Mouse (Mus musculus): Measurements from ENCODE around the gene Inafm2. TPM values are rescaled to one million over a fixed set of nuclear protein-coding genes. Genes with fewer than 3 reads are reported as not detected.

Gene Inafm2
- polyA plus RNA-seq, 1 experiment from 2014 or later = 15.6 TPM

DNA sequence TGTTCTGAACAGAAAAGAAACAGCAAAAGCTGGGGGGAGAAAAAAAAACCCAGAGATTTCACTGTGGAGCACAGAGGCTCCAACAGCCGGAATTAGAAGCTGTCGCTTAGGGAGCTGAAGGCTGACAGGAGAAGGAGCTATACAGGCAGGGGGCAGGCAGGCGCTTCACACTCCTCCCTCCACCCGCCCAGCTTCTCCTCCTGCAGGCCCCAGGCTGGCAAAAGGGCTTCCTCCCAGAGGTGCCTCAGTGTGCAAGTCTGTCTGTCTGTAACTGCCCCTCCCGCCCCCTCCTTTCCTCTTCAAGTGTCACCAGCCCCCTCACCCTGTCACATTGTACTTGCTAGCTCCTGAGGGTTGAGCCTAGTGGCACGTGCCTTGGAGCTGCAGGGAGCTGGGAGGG is 39.1 kb upstream of the Inafm2 start:
- no peak for ATAC-seq (replicated peaks; ENCODE audit: low FRiP score)
- 11% methylated on average over 6 of the region's 6 CpGs for WGBS
- Histone ChIP-seq H3K4me1 (peaks cover 57% of the 10 kb centered on the region), H3K36me3 (no peaks in the 10 kb centered on the region), H3K9me3 (replicated peaks) (no peaks in the 10 kb centered on the region), H3K27me3 (peaks cover 100% of the 10 kb centered on the region), H3K4me3 (replicated peaks) (no peak overlapping the region), H3K27ac (no peak overlapping the region), H3K9ac (no peak overlapping the region), H3K4me2 (no peak overlapping the region)

DNA sequence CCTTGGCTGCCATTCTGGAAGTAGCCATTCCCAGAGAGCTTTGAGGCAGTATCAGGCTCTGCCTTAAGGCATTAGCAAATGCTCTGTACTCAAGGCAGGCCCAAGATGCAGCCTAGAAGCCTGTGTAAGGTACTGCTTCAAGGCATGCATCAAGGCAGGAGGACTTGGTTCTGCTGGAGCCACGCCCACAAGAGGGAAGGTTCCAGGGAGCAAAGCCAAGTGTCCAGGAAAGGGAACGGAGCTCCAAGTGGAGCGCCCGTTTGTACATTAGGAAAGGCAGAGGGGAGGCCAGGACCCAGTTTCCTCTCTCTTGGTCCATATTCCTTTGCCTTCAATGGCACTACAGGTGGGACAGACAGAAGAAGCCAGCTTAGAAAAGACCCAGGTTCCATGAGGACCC is 37.1 kb upstream of the Inafm2 start:
- Histone ChIP-seq H3K36me3 (no peaks in the 10 kb centered on the region), H3K27ac (no peak overlapping the region), H3K4me3 (replicated peaks) (no peak overlapping the region), H3K4me2 (no peak overlapping the region), H3K27me3 (peaks cover 100% of the 10 kb centered on the region), H3K9me3 (replicated peaks) (no peaks in the 10 kb centered on the region), H3K4me1 (peaks cover 46% of the 10 kb centered on the region), H3K9ac (no peak overlapping the region)
- ATAC-seq (replicated peaks; ENCODE audit: low FRiP score) = no peak
- 75% methylated on average over 4 of the region's 4 CpGs for WGBS

DNA sequence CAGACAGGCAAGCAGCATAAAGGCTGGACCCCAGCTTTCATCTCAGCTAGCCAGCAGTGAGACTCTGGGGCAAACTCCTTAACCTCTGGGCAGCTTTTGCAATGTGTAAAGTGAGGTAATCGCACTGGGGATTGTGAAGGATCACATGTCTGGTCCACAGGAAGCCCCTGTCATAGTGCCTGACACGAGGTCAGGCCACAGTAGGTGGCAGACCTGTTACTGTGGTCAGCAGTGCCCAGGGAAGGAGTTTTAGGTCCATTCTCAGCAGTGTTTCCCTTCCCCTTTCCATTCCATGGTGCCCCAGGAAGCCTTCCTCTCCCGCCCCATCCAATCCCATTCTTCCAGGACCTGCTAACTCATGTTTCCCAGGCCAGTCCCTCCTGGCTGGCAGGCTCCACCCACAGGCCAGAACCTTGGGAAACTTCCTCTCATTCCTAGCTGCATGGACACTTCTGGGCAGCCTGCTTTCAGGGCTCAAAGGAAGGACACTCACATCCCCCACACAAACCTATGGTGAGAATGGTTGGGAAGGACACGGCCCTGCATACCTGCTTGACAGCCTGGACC is 35.8 kb upstream of the Inafm2 start:
- H3K4me1 ChIP-seq = peaks cover 35% of the 10 kb centered on the region
- no peak overlapping the region for H3K9ac ChIP-seq
- H3K9me3 ChIP-seq (replicated peaks) = no peaks in the 10 kb centered on the region
- no peaks in the 10 kb centered on the region for H3K36me3 ChIP-seq
- no peak overlapping the region for H3K4me3 ChIP-seq (replicated peaks)
- H3K27me3 ChIP-seq = peaks cover 97% of the 10 kb centered on the region
- no peak overlapping the region for H3K27ac ChIP-seq
- ATAC-seq (replicated peaks; ENCODE audit: low FRiP score) = no peak
- H3K4me2 ChIP-seq = peak overlapping the region; percentile 8; the same call in 1 of the 2 replicates
- 40% methylated on average over 4 of the region's 4 CpGs for WGBS

DNA sequence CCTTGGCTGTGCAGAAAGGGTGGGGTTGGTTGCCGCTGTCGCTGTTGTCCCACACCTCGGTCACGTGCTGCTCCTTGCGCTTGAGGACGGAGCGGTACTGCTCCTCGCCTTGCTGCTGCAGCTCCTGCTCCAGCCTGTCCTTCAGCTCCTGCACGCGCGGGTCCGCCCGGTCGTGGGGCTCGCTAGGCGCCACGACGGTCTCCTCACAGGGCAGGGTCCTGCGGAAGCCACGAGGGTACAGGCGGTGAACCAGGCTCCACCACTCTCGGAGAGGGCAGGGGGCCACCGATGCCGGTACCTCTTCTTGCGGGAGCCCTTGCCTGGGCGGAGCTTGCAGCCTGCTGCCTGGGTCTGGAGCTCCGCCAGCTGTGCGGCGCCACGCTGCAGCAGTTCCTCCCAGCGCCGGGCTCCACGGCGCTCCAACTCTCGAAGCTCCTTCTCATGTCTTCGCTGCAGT is 34.5 kb upstream of the Inafm2 start:
- peaks cover 96% of the 10 kb centered on the region for H3K27me3 ChIP-seq
- peak; percentile 71; the same call in 1 of the 2 replicates for ATAC-seq (replicated peaks; ENCODE audit: low FRiP score)
- peak overlapping the region; percentile 46 for H3K4me3 ChIP-seq (replicated peaks)
- peak overlapping the region; percentile 89 for H3K4me2 ChIP-seq
- peaks cover 32% of the 10 kb centered on the region for H3K4me1 ChIP-seq
- H3K36me3 ChIP-seq = no peaks in the 10 kb centered on the region
- no peak overlapping the region for H3K27ac ChIP-seq
- under 1% methylated on average over 36 of the region's 36 CpGs for WGBS
- no peaks in the 10 kb centered on the region for H3K9me3 ChIP-seq (replicated peaks)
- H3K9ac ChIP-seq = peak overlapping the region; percentile 42

DNA sequence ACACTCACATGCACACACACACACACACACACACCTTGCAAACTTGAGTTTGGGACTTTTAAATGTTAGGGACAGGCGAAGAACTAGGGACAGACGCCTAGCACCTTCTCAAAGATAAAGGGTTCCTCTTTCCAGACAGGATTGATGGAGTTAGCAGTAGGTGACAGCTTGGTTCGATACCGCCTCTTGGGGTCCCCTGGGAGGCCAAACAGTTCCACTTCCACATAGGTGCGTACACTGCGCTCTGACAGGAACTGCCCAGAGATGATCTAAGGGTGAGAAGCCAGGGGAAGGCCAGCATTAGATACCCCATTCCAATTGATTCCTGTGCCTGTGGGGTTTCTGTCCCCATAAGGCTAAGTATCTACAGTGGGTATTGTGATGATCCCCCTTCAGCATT is 31.9 kb upstream of the Inafm2 start:
- Histone ChIP-seq H3K27ac (no peak overlapping the region), H3K9me3 (replicated peaks) (no peaks in the 10 kb centered on the region), H3K36me3 (no peaks in the 10 kb centered on the region), H3K9ac (no peak overlapping the region), H3K4me2 (no peak overlapping the region), H3K4me3 (replicated peaks) (no peak overlapping the region), H3K4me1 (peaks cover 26% of the 10 kb centered on the region), H3K27me3 (peaks cover 71% of the 10 kb centered on the region)
- WGBS = 88% methylated on average over 6 of the region's 6 CpGs
- no peak for ATAC-seq (replicated peaks; ENCODE audit: low FRiP score)

DNA sequence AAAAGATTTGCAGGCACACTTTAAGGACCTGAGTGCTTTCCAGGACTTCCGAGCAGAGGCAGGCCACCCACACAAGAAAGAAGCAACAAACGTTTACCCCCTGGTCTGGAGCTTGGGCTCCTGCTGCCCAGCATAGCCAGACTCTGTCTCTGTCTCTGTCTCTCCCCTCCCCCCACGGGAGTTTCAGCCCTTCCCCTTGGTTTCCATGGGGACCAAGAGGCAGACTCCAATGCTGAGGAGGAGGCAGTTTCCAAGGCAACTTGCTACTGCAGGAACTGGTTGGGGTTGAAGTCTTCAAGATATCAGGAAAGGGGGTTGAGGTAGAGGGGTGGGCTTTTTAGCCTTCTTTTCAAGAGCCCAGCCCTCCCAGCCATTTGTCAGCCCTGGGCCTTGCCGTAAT is 31.3 kb upstream of the Inafm2 start:
- H3K4me3 ChIP-seq (replicated peaks) = no peak overlapping the region
- no peaks in the 10 kb centered on the region for H3K9me3 ChIP-seq (replicated peaks)
- WGBS = 41% methylated on average over 4 of the region's 4 CpGs
- no peak overlapping the region for H3K4me2 ChIP-seq
- ATAC-seq (replicated peaks; ENCODE audit: low FRiP score) = no peak
- H3K4me1 ChIP-seq = peaks cover 24% of the 10 kb centered on the region
- no peak overlapping the region for H3K27ac ChIP-seq
- H3K36me3 ChIP-seq = no peaks in the 10 kb centered on the region
- peaks cover 71% of the 10 kb centered on the region for H3K27me3 ChIP-seq
- no peak overlapping the region for H3K9ac ChIP-seq

DNA sequence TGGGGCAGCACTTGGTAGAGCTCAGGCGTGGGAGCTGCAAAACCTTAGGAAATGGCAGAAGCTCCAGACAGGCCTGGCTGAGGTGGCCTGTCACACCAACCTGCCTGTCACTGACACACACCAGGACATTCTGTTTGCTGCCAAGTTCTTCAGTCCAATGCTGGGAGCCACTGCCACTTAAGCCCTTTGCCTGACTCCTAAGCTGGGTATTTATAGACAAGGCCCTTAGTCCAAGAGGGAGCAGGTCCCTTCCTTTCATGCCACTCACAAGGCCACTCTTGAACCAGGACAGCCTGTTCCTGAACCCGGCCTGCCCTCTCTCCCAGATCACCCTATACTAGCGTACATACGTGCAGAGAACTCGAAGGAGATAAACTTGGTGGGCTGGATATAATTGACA is 28.9 kb upstream of the Inafm2 start:
- Histone ChIP-seq H3K27ac (no peak overlapping the region), H3K4me2 (no peak overlapping the region), H3K4me1 (0 out of 2 replicates have a peak, but pooled peaks cover under 1% of the 10 kb centered on the region), H3K36me3 (no peaks in the 10 kb centered on the region), H3K9me3 (replicated peaks) (no peaks in the 10 kb centered on the region), H3K4me3 (replicated peaks) (no peak overlapping the region), H3K27me3 (peaks cover 50% of the 10 kb centered on the region), H3K9ac (no peak overlapping the region)
- 88% methylated on average over 5 of the region's 5 CpGs for WGBS
- ATAC-seq (replicated peaks; ENCODE audit: low FRiP score) = no peak

DNA sequence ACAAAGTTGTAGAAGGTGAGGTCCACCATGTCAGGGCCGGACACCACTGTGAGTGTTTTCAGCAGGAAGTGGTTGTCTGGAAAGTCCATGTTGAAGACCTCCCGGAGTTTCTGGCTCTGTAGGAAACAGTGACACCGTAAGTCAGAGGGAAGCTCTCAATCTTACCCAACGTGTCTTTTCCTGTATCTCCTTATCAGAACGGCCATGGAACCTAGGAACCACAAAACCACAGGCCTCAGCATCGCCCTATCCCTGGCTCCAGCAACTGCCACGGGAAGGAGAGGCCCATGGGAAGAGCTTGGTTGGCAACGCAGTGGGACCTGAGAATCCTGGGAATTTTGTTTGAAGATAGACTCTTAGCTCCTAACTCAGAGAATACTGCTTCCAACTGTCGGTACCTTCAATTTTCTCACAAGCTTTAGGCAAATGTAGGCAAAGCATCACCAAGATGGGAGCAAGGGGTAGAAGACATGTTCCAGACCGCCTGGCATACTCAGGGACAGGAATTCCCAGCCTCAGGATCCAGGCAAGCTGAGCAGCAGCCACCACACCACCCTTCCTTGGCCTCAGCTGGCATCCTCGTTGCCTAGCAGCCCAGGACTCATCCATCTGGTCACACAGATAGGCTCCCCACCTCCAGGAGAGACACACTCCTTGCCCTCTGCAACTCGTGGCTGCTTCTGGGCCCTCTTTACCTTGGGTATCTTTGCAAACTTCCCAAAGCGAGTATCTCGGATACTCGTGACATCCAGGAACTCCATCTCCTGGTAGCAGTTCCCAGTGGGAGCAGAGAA is 21.7 kb upstream of the Inafm2 start:
- no peak overlapping the region for H3K4me2 ChIP-seq
- no peaks in the 10 kb centered on the region for H3K9me3 ChIP-seq (replicated peaks)
- no peak for ATAC-seq (replicated peaks; ENCODE audit: low FRiP score)
- no peak overlapping the region for H3K4me3 ChIP-seq (replicated peaks)
- WGBS = 79% methylated on average over 15 of the region's 15 CpGs
- peaks cover 40% of the 10 kb centered on the region for H3K27me3 ChIP-seq
- peaks cover 14% of the 10 kb centered on the region for H3K4me1 ChIP-seq
- no peak overlapping the region for H3K9ac ChIP-seq
- H3K36me3 ChIP-seq = no peaks in the 10 kb centered on the region
- no peak overlapping the region for H3K27ac ChIP-seq

DNA sequence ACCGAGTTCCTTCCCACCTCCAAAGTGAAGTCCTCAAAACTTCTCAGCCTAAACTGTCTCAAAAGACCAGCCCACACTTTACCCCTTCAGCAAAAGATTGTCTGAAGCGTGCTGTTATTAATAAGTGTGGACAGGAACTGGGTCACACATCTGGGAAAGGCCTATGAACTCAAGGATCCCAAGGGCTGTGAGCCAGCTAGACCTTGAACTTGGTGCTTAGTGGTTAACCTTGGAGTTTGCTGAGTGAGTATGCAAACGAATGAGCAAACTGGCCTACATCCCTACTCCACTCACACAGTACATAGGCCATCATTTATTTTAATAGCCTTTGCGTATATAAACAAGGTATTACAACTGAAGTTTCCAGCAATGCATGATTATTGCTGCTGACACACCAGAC is 20.0 kb upstream of the Inafm2 start:
- no peaks in the 10 kb centered on the region for H3K9me3 ChIP-seq (replicated peaks)
- no peak overlapping the region for H3K9ac ChIP-seq
- H3K4me3 ChIP-seq (replicated peaks) = no peak overlapping the region
- H3K36me3 ChIP-seq = no peaks in the 10 kb centered on the region
- peaks cover 31% of the 10 kb centered on the region for H3K4me1 ChIP-seq
- 76% methylated on average over 4 of the region's 4 CpGs for WGBS
- ATAC-seq (replicated peaks; ENCODE audit: low FRiP score) = no peak
- no peak overlapping the region for H3K4me2 ChIP-seq
- no peak overlapping the region for H3K27ac ChIP-seq
- peaks cover 45% of the 10 kb centered on the region for H3K27me3 ChIP-seq

DNA sequence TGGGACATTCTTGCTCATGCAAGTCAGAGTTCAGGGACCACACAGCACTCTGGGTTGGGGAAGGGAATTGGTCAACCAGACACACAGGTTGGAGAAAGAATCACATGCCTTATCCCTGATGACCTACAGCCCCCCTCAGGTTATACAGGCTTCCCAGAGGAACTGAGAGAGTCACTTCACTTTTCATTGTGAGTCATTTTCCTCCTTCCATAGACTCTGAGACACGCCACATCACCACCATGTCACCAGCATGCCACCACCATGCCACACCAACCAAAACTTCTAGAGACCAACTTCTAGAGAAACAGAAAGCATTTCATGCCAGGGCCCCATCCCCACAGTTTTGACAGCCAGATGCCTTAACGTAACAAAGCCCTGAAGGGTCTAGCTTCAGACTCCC is 18.7 kb upstream of the Inafm2 start:
- Histone ChIP-seq H3K9me3 (replicated peaks) (no peaks in the 10 kb centered on the region), H3K4me3 (replicated peaks) (no peak overlapping the region), H3K9ac (no peak overlapping the region), H3K27me3 (peaks cover 52% of the 10 kb centered on the region), H3K27ac (no peak overlapping the region), H3K4me1 (peaks cover 33% of the 10 kb centered on the region), H3K36me3 (no peaks in the 10 kb centered on the region), H3K4me2 (no peak overlapping the region; the same call in 1 of the 2 replicates)
- 87% methylated on average over 2 of the region's 2 CpGs for WGBS
- ATAC-seq (replicated peaks; ENCODE audit: low FRiP score) = no peak

DNA sequence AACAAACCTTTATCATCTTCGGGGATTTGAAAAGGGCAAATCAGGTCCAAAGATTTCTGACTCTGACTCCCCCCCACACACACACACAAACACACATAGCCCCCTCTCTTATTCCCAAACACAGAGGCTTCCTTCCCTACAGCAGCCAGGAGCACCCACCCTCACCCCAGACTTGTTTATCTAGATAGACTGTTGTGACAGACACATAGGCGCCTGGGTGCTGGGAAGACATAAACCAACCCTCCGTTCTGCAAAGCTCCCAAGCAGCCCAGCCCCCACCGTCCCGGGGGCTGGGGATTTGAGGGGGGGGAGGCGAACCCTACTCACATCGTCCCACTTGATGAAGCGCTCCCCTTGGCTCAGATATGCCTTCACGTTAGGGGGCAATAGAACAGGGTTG is 17.6 kb upstream of the Inafm2 start:
- 18% methylated on average over 9 of the region's 9 CpGs for WGBS
- no peaks in the 10 kb centered on the region for H3K36me3 ChIP-seq
- peak; percentile 59 for ATAC-seq (replicated peaks; ENCODE audit: low FRiP score)
- peaks cover 59% of the 10 kb centered on the region for H3K27me3 ChIP-seq
- H3K27ac ChIP-seq = peak overlapping the region; percentile 78
- H3K9me3 ChIP-seq (replicated peaks) = no peaks in the 10 kb centered on the region
- H3K4me2 ChIP-seq = peak overlapping the region; percentile 41
- no peak overlapping the region for H3K9ac ChIP-seq
- H3K4me1 ChIP-seq = peaks cover 33% of the 10 kb centered on the region
- 0 out of 2 replicates have a peak overlapping the region, but pooled peaks have one; percentile 5 for H3K4me3 ChIP-seq (replicated peaks)

DNA sequence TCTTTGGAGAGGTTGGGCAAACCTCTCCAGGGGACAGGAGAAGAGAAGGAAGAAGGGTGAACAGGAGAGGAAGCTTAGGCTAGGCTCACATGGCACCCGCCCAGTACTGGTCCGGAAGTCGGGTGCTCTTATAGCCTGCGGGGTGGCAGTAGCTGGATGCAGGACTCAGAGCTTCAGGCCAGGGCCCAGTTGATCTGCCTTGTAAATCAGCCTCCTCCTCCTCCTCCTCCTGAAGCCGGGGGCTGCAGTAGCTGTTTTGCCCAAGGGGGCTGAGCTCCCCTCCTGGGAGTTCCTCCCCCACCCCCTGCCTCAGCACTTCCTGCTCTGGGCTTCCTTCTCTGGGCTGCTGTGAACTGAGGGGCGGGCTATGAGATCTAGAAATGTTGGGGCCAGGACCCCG is 17.2 kb upstream of the Inafm2 start, which contains the start of gene Plcb2:
Plcb2 (minus strand) TSS at position 102 of the 400 bp plus-strand sequence.
- peak within 1 kb of the TSS; percentile 41 for H3K4me2 ChIP-seq
- peaks cover 33% of the 10 kb centered on the region for H3K4me1 ChIP-seq
- no peak within 1 kb of the TSS for H3K9ac ChIP-seq
- H3K9me3 ChIP-seq (replicated peaks) = no peaks in the 10 kb centered on the region
- H3K36me3 ChIP-seq = no peaks in the 10 kb centered on the region
- 0 out of 2 replicates have a peak within 1 kb of the TSS, but pooled peaks have one; percentile 5 for H3K4me3 ChIP-seq (replicated peaks)
- H3K27ac ChIP-seq = peak within 1 kb of the TSS; percentile 78
- ATAC-seq (replicated peaks; ENCODE audit: low FRiP score) = peak; percentile 81
- 4% methylated on average over 7 of the region's 7 CpGs for WGBS
- H3K27me3 ChIP-seq = peaks cover 59% of the 10 kb centered on the region

Data from kidney, embryonic 15.5 days (tissue).